Mouse (Mus musculus) cerebellum, postnatal 36 days (tissue): ENCODE measurements at regions not wholly inside any gene's neighbourhood (a gene's known extent, or its start where the extent isn't known, plus 50 kb on each side); places are given as distances from the start of the nearest gene placed in this dataset.

Experiments used
- DNase-seq, 2 experiments: peaks; one replicate each; pipeline ENCODE4 v3.0.0; 2021 to 2022; ENCODE audit warnings: mixed read lengths in 2 of 2

DNA sequence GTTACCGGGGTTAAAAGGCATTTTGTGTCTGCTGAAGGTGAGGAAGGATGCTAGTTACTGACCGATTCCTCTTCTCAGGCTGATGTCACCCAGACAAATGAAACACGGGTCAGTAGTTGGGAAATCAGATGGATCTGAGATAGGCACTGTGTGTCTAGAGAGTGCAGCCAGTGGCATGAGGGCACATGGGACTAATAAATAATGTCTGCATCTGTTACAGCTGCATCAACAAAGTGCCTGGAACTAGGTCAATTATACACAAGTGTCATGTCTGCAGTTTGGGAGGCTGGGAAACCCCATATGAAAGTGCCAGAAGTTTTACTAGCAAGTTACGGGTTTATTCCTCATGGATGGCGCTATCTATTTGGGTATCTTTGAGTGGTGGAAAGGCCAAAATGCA lies 68.8 kb downstream of the Cxcl12 start:
- DNase-seq = no peak

DNA sequence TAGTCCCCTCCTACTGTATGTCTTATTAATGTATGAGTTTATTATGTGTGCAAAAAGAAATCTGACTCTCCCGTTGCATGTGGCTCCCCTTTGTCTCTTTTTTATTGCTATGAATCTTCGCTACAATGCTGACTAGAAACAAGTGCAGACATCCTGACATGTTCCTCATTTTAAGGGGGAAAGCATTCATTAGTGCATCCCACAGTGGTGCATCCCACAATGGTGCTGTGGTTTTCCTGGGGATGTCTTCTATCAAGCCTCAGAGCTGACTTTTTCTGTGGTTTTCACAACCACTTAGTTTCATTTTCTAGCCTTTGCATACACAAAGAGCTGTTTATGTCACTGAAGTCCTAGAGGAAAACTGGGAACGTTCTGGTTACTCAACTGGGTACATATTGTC lies 72.9 kb downstream of the Cxcl12 start:
- DNase-seq = no peak

DNA sequence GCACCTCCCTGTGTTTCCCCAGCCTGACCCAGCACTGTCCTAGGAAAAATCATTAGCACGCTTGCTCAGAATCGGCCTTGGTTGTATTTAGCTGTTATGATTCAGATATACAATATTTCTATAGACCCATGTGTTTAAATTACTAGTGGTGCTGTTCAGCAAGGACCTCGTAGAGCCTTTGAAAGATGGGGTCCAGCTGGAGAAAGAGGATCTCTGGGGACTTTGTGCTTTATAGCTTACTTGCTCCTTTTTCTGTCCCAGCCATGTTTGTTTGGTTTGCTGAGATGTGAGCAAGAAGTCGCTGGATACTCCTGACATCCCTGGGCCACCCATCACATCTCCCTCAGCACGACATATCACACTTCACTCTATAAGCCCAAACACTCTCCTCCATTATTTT lies 77.1 kb downstream of the Cxcl12 start:
- no peak for DNase-seq

DNA sequence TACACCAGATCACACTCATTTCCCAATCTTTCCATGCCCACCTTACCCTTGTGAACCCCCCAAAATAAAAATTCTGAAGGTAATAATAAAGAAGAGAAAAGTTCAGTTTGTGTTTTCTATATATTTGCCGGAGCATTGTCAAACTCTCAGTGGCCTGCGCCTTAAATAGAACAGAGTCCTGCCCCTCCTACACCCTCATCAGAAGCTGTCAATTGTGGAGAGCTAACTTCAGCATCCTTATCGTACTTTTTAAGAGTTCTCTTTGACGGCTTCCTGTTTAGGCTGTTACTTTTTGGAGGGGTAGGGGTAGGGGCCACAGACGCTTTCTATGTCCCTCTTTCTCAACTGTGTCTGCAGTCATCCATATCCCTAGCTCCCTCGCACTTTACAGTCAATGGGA lies 77.5 kb downstream of the Cxcl12 start:
- DNase-seq = no peak

DNA sequence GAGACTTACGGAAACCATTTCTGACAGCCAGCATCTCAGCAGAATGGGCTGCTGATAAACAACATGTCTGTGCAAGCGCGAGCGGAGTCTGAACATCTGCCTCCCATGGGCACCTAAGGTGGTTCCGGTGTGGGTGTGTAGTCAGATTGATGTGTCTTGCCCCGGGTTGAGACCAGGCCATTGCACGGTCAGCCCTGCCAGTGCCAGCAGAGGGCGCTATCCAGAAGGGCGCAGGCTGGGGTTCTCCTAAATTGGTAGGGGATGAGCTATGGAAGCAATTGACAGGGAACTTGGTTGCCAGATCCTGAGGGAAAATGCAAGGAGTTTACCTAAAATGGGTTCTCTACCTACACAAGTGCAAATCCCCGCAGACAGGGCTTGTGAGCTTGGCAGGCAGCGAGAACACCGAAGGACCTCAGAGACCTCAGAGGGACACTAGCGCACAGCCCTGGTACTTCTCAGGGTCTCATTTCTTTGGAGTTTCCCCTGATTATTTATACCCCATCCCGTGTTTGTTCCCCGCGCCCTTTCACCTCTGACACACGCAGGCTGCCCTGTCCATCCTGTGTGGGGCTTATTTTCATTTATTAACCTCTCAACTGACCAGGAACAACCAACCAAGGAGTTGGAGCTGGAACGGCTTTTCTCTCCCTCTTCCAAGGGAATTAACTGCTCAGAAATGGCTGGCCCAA lies 81.0 kb downstream of the Cxcl12 start:
- DNase-seq = peak in 1 of 2 experiments; percentile 16

DNA sequence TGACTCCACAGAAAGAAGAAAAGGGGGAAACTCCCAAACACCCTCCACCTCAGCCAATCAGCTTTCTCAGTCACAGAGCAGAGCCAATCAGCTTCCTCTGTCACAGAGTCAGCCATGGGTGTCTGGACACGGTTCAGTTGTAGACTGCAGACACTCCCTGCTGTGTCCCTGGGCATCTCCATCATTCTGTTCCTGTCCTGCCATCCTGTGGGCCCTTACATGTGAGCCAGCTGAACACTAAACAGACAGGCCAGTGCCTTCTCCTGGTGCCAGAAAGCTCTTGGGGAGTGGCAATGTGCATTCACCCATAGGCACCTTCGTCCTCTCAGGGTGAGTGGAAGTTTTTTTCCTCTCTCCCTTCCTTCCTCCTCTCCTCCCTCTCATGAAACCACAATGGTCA lies 81.7 kb downstream of the Cxcl12 start:
- no peak for DNase-seq

DNA sequence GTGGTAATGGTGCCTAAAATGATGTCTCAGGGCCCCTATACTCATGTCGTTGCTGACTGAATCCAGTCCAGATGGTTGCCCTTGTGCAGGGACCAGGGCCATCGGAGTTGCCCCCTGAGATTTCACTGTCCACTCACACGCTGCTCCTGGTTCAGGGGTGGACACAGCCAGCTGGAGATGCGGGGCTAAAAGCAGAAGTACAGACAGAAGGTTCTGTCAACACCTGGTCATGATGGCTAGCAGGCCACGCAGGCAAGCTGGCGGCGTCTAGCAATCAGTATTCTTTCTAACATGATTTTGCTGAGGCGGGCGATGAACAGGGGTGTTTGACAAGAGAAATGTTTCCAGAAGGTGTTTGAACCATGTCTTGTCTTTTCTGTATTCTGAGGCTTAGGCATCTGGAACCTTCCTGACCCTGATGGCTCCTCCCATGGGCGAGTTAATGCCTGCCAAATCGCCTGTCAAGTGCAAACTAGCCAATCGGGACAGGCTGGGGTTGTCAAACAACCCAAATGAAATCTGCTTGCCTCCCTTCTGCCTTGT lies 83.1 kb downstream of the Cxcl12 start:
- no peak for DNase-seq

DNA sequence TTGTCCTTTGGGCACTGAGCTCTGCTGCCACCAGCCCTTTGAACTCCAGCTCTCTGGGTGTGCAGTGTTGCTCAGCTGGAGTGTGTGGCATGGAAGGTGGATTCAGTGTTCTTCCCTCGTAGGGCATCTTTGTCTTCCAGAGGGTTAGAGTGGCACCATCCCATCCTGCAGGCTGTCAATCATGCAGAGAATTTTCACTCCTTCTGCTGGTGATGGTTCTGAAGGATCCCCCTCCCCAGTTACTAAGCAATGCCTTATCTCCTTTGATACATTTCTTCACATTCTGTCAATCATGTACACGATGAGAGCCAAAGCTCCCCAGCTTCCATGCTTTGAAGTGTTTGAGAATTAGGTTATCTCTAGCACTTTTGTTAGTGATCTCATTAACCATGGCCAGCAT lies 84.0 kb downstream of the Cxcl12 start:
- DNase-seq = no peak

DNA sequence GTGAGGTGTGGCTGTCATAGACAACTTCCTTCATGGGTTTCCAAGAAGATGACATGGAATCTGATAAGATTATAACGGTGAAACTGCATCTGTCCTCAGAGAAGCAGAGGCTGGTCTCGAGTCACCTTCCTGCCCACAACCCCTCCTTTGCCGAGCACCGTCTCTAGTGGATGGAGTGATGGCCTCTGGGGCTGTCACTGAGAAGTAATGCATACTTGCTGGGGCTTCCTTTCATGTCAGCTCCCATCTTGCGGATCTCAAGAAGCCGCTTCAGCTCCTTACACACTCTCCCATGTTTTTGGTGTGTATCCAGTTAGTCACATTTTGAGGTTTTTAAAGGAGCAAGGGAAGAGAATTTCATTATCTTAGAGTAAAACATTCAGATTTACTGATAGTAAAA lies 84.7 kb downstream of the Cxcl12 start:
- no peak for DNase-seq

DNA sequence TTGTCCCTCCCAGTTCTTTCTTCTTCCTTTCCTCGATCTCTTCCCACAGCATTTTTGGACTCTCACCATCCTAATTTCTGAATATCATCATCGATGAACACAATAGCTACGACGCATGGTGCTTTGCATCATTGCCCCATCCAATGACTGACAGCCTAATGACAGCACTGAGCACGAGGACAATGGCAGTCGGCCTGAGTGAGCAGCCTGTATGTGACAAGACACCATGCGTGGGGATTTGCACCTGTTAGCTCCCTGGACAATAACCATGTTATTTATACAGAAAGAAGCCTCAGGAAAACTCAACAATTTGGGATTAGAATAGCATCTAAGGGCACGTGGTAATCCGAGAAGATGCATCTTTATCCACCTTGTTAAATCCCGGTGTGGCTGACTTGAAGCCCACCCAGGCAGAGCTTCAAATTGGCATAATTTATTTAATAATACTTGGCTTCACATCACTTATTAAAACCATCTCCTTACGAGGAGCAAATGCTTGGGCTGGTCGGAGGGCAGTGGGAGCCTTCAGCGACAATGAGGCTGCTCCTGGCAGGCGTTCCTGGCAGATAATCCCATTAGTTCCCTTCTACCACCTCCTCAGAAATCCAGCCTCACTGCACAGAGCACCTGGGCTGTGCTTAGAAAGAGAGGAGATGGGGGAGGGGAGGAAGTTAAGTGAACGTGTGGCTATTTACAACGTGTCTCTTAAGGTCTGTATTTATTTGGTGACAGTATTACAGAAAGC lies 85.4 kb downstream of the Cxcl12 start:
- no peak for DNase-seq

DNA sequence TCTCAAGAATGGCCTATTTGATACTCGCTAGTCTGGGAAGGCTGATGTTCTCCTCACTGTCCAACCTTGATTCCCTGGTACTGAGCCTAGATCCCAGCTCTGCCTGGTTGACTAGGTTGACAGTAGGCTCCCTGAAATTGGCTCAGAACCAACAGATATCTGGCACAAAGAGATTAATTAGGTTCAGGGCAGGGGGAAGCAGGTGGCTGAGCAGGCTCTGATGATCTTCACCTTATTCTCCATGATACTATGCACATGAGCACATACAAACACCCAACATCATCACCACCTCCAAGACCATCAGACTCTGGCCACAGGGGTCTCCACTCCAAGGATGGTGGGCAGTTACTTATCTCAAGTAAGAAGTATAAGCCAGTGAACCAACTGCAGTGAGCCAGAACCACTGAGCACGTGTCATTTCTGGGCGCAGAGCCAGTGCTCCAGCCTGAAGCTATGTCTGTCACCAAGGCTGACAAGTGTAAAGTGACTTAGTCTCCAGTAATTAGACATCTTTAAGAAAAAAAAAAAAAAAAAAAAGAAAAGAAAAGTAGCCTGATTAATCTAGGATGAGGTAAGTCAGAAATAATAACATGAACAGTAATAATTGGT lies 86.4 kb downstream of the Cxcl12 start:
- DNase-seq = peak; percentile 70 to 75

DNA sequence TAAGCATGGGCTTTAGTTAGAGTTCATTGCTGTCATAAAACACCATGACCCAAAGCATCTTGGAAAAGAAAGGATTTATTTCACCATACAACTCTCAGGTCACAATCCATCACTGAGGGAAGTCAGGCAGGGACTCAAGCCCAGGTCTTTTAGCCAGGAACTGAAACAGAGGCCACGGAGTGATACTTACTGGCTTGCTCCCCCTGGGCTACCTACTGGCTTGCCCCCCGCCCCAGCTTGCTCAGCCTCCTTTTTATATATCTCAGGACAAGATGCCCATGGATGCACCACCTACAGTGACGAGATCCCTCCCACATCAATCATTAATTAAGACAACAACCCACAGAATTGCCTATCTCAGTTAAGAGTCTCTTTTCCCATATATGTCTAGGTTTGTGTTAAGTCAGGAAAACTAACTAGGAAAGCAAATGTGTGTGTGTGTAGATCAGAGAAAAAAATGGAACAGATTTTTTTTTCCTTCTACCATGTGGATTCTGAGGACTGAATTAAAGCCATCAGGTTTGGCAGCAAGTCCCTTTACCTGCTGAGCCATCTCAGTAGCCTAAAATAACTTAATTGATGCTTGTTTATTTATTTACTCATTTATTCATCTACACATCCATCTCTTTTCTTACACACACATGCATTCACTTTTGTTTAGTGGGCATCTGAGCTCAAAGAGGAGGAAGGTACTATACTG lies 87.2 kb downstream of the Cxcl12 start:
- no peak for DNase-seq

DNA sequence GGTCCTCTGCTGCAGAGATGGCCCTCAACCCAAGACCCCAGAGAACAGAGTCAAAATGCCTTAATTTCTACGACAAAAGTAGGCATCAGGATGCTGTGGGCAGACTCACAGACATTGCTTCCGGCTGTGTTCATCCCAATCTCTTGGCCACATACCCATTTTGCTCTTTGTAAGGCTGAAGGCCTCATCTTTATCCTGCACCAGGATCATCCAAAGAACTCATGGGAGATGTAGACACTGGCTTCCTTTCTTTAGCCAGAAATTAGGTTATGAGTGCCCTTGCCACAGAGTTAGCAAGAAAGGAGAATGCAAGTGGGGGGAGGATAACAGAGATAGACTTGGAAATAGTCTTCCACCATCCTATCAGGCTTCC lies 87.8 kb downstream of the Cxcl12 start:
- DNase-seq = no peak

DNA sequence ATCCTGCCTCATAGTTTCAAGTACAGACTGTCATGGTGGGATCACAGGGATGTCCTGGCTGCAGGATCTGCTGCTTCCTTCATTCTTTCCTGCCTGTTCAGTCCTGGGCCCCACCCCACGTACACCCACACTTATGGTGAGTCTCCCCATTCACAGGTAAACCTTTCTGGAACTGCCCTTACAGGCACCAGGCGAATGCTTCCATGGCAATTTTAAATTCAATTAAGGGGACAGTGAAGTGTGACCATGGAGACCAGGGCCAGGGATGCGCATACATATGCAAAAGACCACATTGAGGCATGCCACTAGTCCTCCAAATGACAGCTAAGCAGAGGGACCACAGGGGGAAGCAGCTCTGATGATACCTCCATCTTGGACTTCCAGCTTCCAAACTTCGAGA lies 89.3 kb downstream of the Cxcl12 start:
- DNase-seq = no peak

DNA sequence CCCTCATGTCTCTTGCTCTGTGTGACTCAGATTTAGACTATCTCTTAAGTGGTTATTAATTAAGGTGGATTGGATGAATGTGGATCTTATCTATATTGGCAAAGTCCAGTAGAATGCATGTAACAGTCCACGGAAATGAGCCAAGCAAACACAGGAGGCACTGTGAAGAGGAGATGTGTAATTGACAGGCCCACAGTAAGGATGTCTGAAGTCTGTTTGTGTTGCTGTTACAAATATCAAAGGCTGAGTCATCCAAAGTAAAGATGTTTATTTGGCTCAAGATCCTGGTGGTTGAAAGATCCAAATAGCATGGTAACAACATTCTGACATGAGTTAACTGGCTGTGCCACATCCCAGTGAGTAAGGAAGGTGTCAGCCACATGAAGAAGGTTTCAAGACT lies 99.6 kb downstream of the Cxcl12 start:
- DNase-seq = no peak

DNA sequence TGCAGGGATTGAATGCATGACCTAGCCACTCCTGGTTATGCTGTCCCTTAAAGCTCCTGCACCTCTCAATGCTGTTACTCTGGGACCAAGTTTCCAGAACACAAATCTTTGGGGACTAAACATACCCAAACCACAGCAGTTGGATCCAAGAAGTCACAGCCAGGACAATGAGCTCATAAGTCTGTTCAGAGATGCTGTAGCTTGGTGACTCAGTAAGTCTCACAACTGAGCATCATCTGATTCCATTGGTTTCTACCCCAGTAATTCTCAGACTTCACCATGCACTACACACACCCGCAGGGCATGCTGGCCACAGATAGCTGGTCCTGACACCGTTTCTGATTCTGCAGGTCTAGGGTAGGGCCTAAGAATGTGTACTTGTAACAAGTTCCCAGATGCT lies 100.0 kb downstream of the Cxcl12 start:
- no peak for DNase-seq

DNA sequence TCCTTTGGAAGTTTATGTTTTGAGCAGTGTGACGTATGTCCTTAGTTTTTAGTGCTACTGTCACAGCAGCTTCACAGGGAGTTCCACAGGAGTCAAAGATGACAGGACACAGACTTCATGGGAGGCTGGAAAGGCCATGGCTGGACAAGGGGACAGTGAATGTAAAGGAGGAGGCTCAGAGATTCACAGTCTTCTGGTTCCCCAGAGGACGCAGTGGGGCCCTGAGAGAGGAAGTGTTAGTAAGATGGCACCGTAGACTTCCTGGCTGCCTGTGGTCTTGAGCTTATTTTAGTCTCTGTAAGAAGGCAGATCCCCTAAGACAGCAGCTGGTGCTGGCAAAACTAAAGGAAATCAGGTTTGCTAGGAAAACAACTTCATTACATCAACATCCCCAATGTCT lies 101.9 kb downstream of the Cxcl12 start:
- DNase-seq = no peak

DNA sequence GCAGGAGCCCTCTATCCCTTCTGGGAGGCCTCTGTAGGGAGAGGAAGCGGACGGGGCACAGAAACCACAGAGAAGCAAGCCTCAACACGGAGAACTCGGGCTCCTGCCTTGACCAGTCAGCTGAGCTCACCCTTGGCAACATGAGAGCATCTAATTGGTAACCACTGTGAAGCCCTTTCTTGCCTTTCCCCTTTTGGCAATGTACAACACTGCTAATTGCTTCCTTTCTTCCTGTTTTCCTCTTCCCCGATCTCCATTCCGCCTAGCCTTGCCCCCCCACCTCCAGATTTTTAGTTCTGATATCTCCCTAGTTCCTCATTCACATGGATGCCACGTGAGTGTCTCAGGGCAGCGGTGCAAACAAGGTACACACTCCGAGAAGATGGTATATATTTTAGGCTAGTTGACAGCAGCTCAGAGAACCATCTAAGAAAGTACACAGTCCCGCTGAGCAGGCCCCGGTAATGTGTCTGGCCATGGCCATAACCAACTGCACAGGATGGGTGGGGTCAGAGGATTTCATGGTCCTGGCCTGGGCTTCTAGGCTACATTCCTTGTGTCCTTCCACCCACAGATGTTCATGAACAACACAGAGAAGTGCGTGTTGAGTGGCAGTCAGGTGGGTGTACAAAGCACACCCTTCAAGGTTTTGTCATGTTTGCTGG lies 103.4 kb downstream of the Cxcl12 start:
- no peak for DNase-seq

DNA sequence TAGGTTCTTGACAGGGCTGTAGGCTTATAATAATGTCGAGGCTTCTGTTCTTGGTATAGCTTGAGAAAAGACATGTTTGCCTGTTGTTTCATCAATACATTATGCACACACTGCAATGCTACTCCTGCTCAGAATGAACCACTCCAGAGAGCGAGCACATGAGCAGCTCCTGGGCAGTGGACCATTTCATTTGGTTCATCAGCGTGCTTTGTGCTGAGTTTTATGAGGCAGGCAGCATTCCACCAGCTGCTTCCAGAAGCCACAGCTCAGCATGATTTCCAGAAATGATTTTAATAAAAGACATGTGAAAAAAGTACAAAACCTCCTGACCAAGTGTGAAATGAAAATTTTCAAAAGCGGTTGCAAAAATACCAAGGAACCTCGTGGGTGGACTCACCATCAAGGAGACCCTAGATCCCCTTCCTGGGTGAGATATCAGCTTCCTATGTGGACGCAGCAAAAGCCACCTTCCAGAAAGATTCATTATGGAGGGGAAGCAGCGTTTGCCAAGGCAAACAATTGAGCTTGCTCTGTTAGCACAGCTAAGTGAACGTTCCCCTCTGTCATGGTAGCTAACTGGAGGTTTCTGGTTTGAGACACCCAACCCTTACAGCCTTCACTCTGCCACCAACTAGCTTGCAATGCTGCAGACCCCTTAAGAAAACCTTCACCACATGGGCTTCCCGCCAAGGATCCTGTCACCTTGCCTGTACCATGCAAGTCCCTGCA lies 104.1 kb downstream of the Cxcl12 start:
- no peak for DNase-seq

DNA sequence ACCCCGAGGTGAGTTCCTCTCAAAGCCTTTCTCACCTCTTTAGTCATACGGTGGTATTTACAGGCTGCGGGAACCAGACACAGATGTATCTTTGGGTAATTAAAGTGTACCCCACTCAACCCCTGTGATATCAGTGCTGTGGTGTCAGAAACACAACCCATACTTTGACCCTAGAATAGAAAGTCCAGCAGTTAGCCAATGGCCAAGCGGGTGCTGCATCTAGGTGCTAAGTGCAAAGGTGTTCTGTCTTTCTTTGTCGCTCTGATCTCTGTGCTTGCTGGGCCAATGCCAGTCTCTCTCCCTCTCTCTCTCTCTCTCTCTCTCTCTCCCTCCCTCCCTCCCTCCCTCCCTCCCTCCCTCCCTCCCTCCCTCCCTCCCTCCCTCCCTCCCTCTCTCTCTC lies 107.6 kb downstream of the Cxcl12 start:
- no peak for DNase-seq

DNA sequence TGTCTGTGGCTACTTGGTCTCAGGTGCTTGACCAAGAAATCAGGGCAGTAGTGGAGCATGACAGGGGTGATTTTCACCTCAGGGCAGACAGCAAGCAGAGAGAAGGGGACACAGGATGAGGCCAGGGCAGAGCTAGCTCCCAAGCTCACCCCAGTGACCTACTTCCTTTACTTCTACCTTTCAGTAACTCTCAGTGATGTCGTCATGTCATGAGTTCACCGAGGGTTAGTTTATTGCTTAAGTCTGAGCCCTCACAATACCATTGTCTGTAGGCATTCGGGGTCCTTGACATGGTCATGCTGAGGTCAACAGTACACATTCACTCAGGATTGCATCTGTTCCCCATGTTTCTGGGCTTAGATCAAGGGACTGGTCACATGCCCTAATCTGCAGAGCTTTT lies 108.5 kb downstream of the Cxcl12 start:
- DNase-seq = no peak

DNA sequence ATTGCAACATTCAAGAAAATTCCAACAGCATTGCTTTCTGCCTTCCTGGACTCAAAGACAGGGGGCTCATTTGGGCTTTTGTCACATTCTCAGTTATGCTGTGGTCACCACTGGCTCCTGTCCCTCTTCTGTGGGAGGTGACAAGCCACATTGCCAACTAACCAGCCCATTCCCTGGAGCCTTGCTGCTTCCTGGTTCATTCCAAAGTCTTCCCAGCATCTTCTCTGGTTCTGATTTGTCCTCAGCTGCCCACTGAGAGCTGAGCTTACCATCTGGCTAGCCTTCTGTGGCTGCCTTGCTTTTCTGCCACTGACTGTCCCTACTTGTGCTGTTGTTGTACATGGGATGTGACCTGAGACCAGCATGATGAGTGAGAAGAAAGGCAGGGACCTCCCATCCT lies 111.0 kb downstream of the Cxcl12 start:
- DNase-seq = peak; percentile 19 to 27
